Mouse (Mus musculus) lung, postnatal 0 days (tissue): Measurements from ENCODE around the gene Traf5. TPM values are rescaled to one million over a fixed set of nuclear protein-coding genes. Genes with fewer than 3 reads are reported as not detected.

Source experiments
- ATAC-seq: fragments of 200-750 bp; cut with Nextera tagmentation; 2 replicates; pipeline ENCODE4 v1.8.0; 2017; ENCODE audit warnings: moderate library complexity
- DNase-seq: peaks from one replicate; pipeline ENCODE4 v3.0.0-alpha.2; 2016; ENCODE audit warnings: low spot score
- H3K27ac ChIP-seq: fragments of 300-500 bp; sonication (generic); 2 replicates; pipeline ENCODE4 v1.5.1; 2014; ENCODE audit warnings: antibody characterized with exemption, mild to moderate bottlenecking, low read length, mixed read lengths
- H3K27me3 ChIP-seq: fragments of 300-500 bp; sonication (generic); replicated peaks from 2 replicates; pipeline ENCODE4 v1.6.1; 2014; ENCODE audit warnings: low read length, mixed read lengths; ENCODE audit not compliant: insufficient read depth
- H3K36me3 ChIP-seq: fragments of 300-500 bp; sonication (generic); 2 replicates; pipeline ENCODE4 v1.6.1; 2014; ENCODE audit warnings: low read length, mixed read lengths; ENCODE audit not compliant: insufficient read depth
- H3K4me1 ChIP-seq: fragments of 300-500 bp; sonication (generic); 2 replicates; pipeline ENCODE4 v1.6.1; 2014; ENCODE audit warnings: antibody characterized with exemption, low read depth, low read length, mixed read lengths; ENCODE audit not compliant: insufficient read depth
- H3K4me2 ChIP-seq: fragments of 300-500 bp; sonication (generic); replicated peaks from 2 replicates; pipeline ENCODE4 v1.6.1; 2014; ENCODE audit warnings: low read depth, mild to moderate bottlenecking, low read length, moderate library complexity, mixed read lengths
- H3K4me3 ChIP-seq: fragments of 300-500 bp; sonication (generic); 2 replicates; pipeline ENCODE4 v1.5.1; 2014; ENCODE audit warnings: low read depth, low read length
- H3K9ac ChIP-seq: fragments of 300-500 bp; sonication (generic); replicated peaks from 2 replicates; pipeline ENCODE4 v1.6.1; 2014; ENCODE audit warnings: low read depth, mild to moderate bottlenecking
- H3K9me3 ChIP-seq: fragments of 300-500 bp; sonication (generic); 2 replicates; pipeline ENCODE4 v1.6.1; 2016; ENCODE audit warnings: low read length, mixed read lengths
- CTCF ChIP-seq: IDR thresholded peaks from 2 replicates; pipeline ENCODE4 v1.5.1; 2016; ENCODE audit warnings: antibody characterized with exemption, mild to moderate bottlenecking
- EP300 ChIP-seq: IDR thresholded peaks from 2 replicates; pipeline ENCODE4 v1.6.1; 2016; ENCODE audit warnings: antibody characterized with exemption, mild to moderate bottlenecking, control low read depth
- WGBS: fragments of 180-500 bp; shearing (Covaris S2); extraction: QIAGEN DNeasy Blood & Tissue Kit; methylation state at CpG from one replicate; pipeline ENCODE4 v1.1.7; 2014; 5-methylcytosine and 5-hydroxymethylcytosine counted together
- polyA plus RNA-seq: library from polyadenylated mRNA; unstranded; fragments of >200 nt; fragmentation: Nextera tagmentation; extraction: Ambion mirVana; gene quantifications from 2 replicates; pipeline ENCODE4 v1.2.1, GENCODE M21; 2015

The Traf5 gene
- polyA plus RNA-seq, 1 experiment from 2014 or later, result 27.1 TPM

DNA sequence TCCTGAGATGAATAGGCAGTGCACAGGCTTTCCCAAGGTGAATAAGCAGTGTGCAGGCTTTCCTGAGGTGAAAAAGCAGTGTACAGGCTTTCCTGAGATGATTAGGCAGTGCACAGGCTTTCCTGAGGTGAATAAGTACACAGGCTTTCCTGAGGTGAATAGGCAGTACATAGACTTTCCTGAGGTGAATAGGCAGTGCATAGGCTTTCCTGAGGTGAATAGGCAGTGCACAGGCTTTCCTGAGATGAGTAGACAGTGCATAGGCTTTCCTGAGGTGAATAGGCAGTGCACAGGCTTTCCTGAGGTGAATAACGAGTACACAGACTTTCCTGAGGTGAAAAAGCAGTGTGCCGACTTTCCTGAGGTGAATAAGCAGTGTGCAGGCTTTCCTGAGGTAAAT is 131.4 kb downstream of the Traf5 start:
- ATAC-seq (no peak), DNase-seq (no peak)
- WGBS, result 34% methylated on average over 2 of the region's 2 CpGs
- 0 out of 2 replicates have a peak, but pooled peaks cover 6% of the 10 kb centered on the region for H3K4me1 ChIP-seq
- H3K9ac ChIP-seq, result no peak overlapping the region
- no peaks in the 10 kb centered on the region for H3K9me3 ChIP-seq
- no peaks in the 10 kb centered on the region for H3K36me3 ChIP-seq
- no peak overlapping the region for H3K4me2 ChIP-seq
- no peak overlapping the region for H3K27ac ChIP-seq
- TF ChIP-seq EP300 (no peak), CTCF (no peak)
- no peak overlapping the region for H3K4me3 ChIP-seq
- no peaks in the 10 kb centered on the region for H3K27me3 ChIP-seq

DNA sequence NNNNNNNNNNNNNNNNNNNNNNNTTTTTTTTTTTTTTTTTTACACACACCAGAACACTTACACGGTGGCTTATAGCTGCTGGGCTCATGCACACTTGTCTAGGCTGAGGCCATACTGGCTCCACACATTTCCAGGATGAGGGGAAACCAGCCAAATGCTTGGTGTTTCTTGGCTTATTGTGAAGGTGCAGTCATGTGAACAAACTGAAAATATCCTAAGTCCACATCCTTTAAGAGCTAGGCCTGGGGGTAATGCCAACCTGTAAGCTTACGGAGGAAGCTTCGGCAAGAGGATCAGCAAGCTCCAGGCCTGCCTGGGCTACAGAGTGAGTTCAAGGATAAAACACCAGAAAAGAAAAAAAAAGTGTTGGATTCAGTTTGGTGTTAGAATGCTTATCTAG is 135.0 kb downstream of the Traf5 start:
- Histone ChIP-seq H3K4me2 (no peak overlapping the region), H3K4me1 (peaks cover 6% of the 10 kb centered on the region; the same call in 1 of the 2 replicates), H3K27ac (peak overlapping the region; percentile 85; the same call in 1 of the 2 replicates), H3K9me3 (no peaks in the 10 kb centered on the region), H3K36me3 (no peaks in the 10 kb centered on the region), H3K27me3 (no peaks in the 10 kb centered on the region), H3K9ac (no peak overlapping the region), H3K4me3 (no peak overlapping the region)
- ATAC-seq (no peak), DNase-seq (no peak)
- TF ChIP-seq CTCF (no peak), EP300 (no peak)
- 66% methylated on average over 3 of the region's 3 CpGs for WGBS

DNA sequence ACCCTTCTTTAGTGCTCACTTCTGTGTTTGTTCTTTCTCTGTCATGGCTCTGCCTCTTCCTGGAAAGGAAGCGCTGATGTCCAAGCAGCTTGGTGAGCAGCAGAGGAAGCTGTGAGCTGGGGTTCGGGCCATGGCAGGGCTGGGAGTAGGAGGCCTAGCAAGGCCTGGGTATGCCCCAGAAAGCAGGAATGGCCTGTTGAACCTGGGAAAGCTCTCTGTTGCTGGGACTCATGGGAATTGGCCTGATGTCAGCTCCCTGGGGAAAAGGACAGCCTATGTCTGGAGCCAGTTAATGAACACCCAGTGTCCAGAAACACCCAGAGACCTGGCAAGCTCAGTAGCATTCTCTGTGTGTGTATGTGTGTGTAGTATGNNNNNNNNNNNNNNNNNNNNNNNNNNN is 135.5 kb downstream of the Traf5 start:
- 41% methylated on average over 2 of the region's 2 CpGs for WGBS
- ATAC-seq, result peak; percentile 41
- H3K9me3 ChIP-seq, result no peaks in the 10 kb centered on the region
- peak; percentile 54 for DNase-seq
- no peaks in the 10 kb centered on the region for H3K27me3 ChIP-seq
- peak overlapping the region; percentile 25 for H3K4me2 ChIP-seq
- no peak for TF ChIP-seq CTCF
- no peak for TF ChIP-seq EP300
- no peak overlapping the region for H3K4me3 ChIP-seq
- H3K36me3 ChIP-seq, result no peaks in the 10 kb centered on the region
- H3K4me1 ChIP-seq, result peaks cover 6% of the 10 kb centered on the region; the same call in 1 of the 2 replicates
- H3K27ac ChIP-seq, result peak overlapping the region; percentile 85
- H3K9ac ChIP-seq, result no peak overlapping the region

DNA sequence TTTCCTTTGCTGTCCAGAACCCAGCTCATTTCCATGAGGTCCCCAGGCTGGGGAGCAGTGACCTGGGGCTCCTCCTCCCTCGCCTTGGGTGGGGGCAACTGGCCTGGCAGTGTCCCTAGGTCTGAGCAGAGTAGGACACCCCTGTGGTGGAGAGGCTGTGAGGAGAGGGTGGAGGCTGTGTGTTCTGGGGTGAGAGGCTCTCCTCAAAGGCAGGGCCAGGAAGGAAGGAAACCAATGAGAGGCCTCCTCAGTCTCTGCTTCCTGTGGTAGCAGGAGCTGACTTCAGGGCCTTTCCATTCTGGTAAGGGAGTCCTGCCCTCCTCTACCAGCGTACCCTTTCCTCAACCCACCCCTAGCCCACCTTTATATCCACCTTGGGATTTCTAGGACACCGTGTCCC is 136.1 kb downstream of the Traf5 start:
- TF ChIP-seq CTCF (no peak), EP300 (peak; percentile 56; the same call in 1 of the 2 replicates)
- peak overlapping the region; percentile 85 for H3K27ac ChIP-seq
- WGBS, result 53% methylated on average over 3 of the region's 3 CpGs
- H3K36me3 ChIP-seq, result no peaks in the 10 kb centered on the region
- no peaks in the 10 kb centered on the region for H3K27me3 ChIP-seq
- H3K4me3 ChIP-seq, result no peak overlapping the region
- ATAC-seq (peak; percentile 89), DNase-seq (peak; percentile 54)
- H3K4me2 ChIP-seq, result peak overlapping the region; percentile 25; the same call in 1 of the 2 replicates
- H3K9ac ChIP-seq, result no peak overlapping the region; the same call in 1 of the 2 replicates
- no peaks in the 10 kb centered on the region for H3K9me3 ChIP-seq
- peaks cover 6% of the 10 kb centered on the region; the same call in 1 of the 2 replicates for H3K4me1 ChIP-seq

DNA sequence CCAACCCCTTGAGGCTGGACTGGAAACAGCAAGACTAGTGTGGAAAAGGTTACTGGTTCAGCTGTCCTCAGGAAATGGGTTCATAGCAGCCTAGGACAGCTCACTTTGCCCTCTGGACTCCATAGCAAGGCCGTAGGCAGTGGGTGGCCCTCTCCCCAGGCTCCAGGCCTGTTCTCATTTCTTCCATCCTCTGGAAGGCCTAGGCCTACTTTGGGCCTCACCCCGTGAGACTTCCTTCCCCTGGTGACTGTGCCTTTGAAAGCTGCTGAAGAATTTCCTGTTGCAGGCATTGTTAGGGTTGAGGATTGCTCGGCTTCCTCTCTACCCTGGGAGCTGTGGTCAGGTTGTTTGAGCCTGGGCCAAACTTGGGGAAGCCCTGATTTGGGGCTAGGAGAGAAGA is 137.3 kb downstream of the Traf5 start:
- Histone ChIP-seq H3K9me3 (no peaks in the 10 kb centered on the region), H3K4me2 (no peak overlapping the region), H3K4me1 (peaks cover 6% of the 10 kb centered on the region; the same call in 1 of the 2 replicates), H3K9ac (no peak overlapping the region), H3K4me3 (no peak overlapping the region), H3K27me3 (no peaks in the 10 kb centered on the region), H3K36me3 (no peaks in the 10 kb centered on the region), H3K27ac (peak overlapping the region; percentile 85)
- ATAC-seq, result peak; percentile 76
- peak; percentile 65 for DNase-seq
- WGBS, result 35% methylated on average over 3 of the region's 3 CpGs
- TF ChIP-seq CTCF (no peak), EP300 (peak; percentile 83)

DNA sequence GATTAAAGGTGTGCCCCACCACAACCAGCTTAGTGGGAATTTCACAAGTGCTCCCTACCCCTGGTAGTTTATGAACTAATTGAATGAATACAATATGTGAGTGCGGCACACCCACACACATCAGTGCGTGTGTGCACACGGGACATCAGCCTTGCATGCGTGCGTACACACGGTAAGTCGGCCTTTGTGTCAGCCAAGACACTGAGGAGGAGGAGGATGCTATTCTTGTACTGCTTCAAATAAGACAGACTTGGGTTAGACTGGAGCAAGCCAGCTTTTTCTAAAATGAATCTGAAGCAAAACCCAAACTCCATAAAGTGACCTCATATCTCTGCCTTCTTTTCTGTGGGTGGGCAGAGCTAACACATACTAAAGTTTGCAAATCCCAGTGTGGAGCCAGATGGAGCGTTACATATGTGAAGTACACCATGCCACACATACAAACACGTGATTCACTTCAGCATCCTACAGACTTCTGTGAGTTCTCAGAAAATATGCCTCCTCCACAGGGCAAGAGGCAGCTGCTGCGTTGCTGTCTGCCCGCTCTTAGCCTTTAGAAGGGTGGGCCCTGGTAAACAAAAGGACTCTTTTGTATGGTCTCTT is 139.5 kb downstream of the Traf5 start:
- no peaks in the 10 kb centered on the region for H3K36me3 ChIP-seq
- peaks cover 6% of the 10 kb centered on the region; the same call in 1 of the 2 replicates for H3K4me1 ChIP-seq
- TF ChIP-seq EP300 (no peak), CTCF (no peak)
- H3K4me3 ChIP-seq, result no peak overlapping the region
- 90% methylated on average over 11 of the region's 11 CpGs for WGBS
- no peak overlapping the region for H3K27ac ChIP-seq
- H3K9me3 ChIP-seq, result no peaks in the 10 kb centered on the region
- DNase-seq (no peak), ATAC-seq (no peak)
- no peak overlapping the region for H3K9ac ChIP-seq
- no peak overlapping the region for H3K4me2 ChIP-seq
- H3K27me3 ChIP-seq, result no peaks in the 10 kb centered on the region
